Mouse (Mus musculus) neural tube, embryonic 14.5 days (tissue): ENCODE measurements at regions not wholly inside any gene's neighbourhood (a gene's known extent, or its start where the extent isn't known, plus 50 kb on each side); places are given as distances from the start of the nearest gene placed in this dataset.

ENCODE experiments used
- ATAC-seq: fragments of 200-750 bp; cut with Nextera tagmentation; 2 replicates; pipeline ENCODE4 v1.8.0; 2017; ENCODE audit warnings: low read depth, mild to moderate bottlenecking, moderate TSS enrichment, moderate library complexity
- H3K27ac ChIP-seq: fragments of 300-500 bp; sonication (generic); 2 replicates; pipeline ENCODE4 v1.5.1; 2014; ENCODE audit warnings: low read depth, mild to moderate bottlenecking, control low read depth, low read length, moderate library complexity, mixed read lengths
- H3K27me3 ChIP-seq: fragments of 300-500 bp; sonication (generic); 2 replicates; pipeline ENCODE4 v1.6.1; 2014; ENCODE audit warnings: low read length; ENCODE audit not compliant: control insufficient read depth, insufficient read depth
- H3K36me3 ChIP-seq: fragments of 300-500 bp; sonication (generic); 2 replicates; pipeline ENCODE4 v1.6.1; 2014; ENCODE audit warnings: low read length, mixed read lengths; ENCODE audit not compliant: control insufficient read depth, insufficient read depth
- H3K4me1 ChIP-seq: fragments of 300-500 bp; sonication (generic); 2 replicates; pipeline ENCODE4 v1.6.1; 2014; ENCODE audit warnings: low read length; ENCODE audit not compliant: control insufficient read depth, insufficient read depth
- H3K4me2 ChIP-seq: fragments of 300-500 bp; sonication (generic); 2 replicates; pipeline ENCODE4 v1.6.1; 2014; ENCODE audit warnings: mild to moderate bottlenecking, low read depth, low read length, control low read depth
- H3K4me3 ChIP-seq: fragments of 300-500 bp; sonication (generic); 2 replicates; pipeline ENCODE4 v1.5.1; 2014; ENCODE audit warnings: low read depth, low read length, control low read depth, mixed read lengths
- H3K9ac ChIP-seq: fragments of 300-500 bp; sonication (generic); replicated peaks from 2 replicates; pipeline ENCODE4 v1.6.1; 2014; ENCODE audit warnings: low read depth, mild to moderate bottlenecking, control low read depth, low read length, mixed read lengths
- H3K9me3 ChIP-seq: fragments of 300-500 bp; sonication (generic); 2 replicates; pipeline ENCODE4 v1.6.1; 2016; ENCODE audit warnings: low read length; ENCODE audit not compliant: control insufficient read depth
- WGBS: fragments of 180-500 bp; shearing (Covaris S2); extraction: QIAGEN DNeasy Blood & Tissue Kit; methylation state at CpG from one replicate; pipeline ENCODE4 v1.1.7; 2014; 5-methylcytosine and 5-hydroxymethylcytosine counted together

DNA sequence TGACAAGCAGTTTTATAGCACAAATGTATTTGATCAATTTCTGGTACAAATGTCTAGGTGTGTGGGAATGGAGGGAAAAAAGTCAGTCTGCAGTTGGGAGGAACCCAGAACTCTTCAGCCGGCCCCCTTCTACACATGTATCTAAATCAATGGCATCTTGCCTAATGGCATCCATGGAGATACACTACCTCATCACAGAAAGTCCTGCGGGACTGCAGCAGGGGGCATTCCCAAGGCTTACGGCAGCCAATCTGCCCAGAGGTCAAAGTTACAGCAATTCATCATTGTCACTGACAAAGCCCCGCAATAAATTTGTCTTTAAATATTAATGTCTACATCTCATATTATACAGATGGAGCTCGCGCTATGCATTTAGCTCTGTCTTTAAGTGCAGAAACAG, 135.7 kb upstream of the Arhgap5 start:
- peak; percentile 46; the same call in 1 of the 2 replicates for ATAC-seq

DNA sequence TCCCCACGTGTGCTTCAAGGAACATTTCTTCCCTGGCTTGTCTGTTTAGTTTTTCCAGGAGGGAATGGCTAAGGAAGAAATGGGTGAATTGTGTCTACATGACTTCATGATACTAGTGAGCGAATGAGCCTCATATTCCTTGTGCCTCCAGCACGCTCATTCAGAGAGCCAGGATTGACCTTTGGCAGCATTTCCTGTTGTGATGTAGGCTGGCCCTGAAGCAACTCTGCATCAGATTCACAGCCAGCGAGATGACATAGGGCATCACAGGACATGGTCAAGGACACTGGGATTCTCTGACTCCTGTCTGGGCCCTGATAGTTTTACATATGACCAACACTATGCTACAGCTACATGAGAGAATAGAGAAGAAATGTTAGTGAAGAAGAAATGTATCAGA, 135.3 kb upstream of the Arhgap5 start:
- WGBS = 64% methylated on average over 4 of the region's 4 CpGs
- no peak overlapping the region for H3K4me2 ChIP-seq
- H3K27ac ChIP-seq = no peak overlapping the region
- H3K36me3 ChIP-seq = no peaks in the 10 kb centered on the region
- no peaks in the 10 kb centered on the region for H3K4me1 ChIP-seq
- H3K4me3 ChIP-seq = no peak overlapping the region
- no peak overlapping the region for H3K9ac ChIP-seq
- no peaks in the 10 kb centered on the region for H3K27me3 ChIP-seq
- no peak for ATAC-seq
- no peaks in the 10 kb centered on the region for H3K9me3 ChIP-seq

More for the DNA sequence above, 135.7 kb upstream of the Arhgap5 start:
- Histone ChIP-seq H3K9ac (no peak overlapping the region), H3K27ac (no peak overlapping the region), H3K4me1 (no peaks in the 10 kb centered on the region), H3K4me2 (no peak overlapping the region), H3K9me3 (no peaks in the 10 kb centered on the region), H3K36me3 (no peaks in the 10 kb centered on the region), H3K4me3 (no peak overlapping the region), H3K27me3 (no peaks in the 10 kb centered on the region)
- 37% methylated on average over 6 of the region's 6 CpGs for WGBS

DNA sequence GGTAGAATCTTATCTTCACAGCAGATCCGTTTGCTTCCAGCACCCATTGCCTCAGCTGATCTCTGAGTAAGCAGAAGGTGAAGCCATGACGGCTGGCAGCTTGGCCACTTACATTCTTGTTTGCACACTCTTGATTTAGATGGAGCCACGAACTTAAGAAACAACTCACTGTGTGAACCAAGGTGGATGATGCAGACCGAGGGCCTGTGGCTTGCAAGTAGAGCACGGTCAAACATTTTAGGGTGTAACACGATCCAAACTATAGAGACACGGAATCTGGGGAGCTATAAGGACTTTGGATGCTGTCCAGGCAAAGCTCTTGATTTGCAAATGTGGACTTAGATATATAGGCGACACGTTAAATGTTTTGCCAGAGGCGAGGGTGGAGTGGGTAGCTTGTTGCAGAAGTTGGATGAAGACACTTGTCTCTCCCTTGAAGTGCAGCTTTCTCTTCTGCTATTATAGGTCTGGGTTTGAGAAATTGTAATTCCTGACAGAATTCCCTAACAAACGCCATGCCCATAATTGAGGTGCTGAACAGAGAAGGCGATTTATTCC, 133.5 kb upstream of the Arhgap5 start:
- H3K9me3 ChIP-seq = no peaks in the 10 kb centered on the region
- no peaks in the 10 kb centered on the region for H3K4me1 ChIP-seq
- H3K36me3 ChIP-seq = no peaks in the 10 kb centered on the region
- H3K27ac ChIP-seq = no peak overlapping the region
- 76% methylated on average over 12 of the region's 12 CpGs for WGBS
- ATAC-seq = no peak
- no peak overlapping the region for H3K9ac ChIP-seq
- H3K4me2 ChIP-seq = no peak overlapping the region
- no peak overlapping the region for H3K4me3 ChIP-seq
- H3K27me3 ChIP-seq = no peaks in the 10 kb centered on the region

DNA sequence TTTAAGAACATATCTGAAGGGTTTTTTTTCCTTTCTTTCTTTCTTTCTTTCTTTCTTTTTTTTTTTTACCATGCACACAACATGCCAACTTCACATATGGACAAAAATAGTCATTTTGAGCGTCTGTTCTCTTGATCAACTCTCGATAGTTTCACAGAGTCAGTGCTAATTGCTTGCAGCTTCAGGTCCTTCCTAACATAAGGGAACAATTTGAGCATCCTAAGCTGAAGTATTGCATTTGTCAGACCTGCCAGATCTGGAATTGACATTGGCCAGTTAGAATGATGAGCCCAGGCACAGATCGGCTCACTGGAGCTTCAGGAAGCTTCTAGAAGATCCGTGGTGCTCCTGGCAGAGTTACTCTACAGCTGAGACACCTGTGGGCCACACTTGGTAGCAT, 128.7 kb upstream of the Arhgap5 start:
- H3K9ac ChIP-seq = no peak overlapping the region
- H3K36me3 ChIP-seq = no peaks in the 10 kb centered on the region
- WGBS = 89% methylated on average over 4 of the region's 4 CpGs
- H3K27me3 ChIP-seq = no peaks in the 10 kb centered on the region
- 0 out of 2 replicates have a peak, but pooled peaks cover 2% of the 10 kb centered on the region for H3K4me1 ChIP-seq
- H3K4me2 ChIP-seq = no peak overlapping the region
- no peak overlapping the region for H3K27ac ChIP-seq
- no peak overlapping the region for H3K4me3 ChIP-seq
- ATAC-seq = no peak
- no peaks in the 10 kb centered on the region for H3K9me3 ChIP-seq

DNA sequence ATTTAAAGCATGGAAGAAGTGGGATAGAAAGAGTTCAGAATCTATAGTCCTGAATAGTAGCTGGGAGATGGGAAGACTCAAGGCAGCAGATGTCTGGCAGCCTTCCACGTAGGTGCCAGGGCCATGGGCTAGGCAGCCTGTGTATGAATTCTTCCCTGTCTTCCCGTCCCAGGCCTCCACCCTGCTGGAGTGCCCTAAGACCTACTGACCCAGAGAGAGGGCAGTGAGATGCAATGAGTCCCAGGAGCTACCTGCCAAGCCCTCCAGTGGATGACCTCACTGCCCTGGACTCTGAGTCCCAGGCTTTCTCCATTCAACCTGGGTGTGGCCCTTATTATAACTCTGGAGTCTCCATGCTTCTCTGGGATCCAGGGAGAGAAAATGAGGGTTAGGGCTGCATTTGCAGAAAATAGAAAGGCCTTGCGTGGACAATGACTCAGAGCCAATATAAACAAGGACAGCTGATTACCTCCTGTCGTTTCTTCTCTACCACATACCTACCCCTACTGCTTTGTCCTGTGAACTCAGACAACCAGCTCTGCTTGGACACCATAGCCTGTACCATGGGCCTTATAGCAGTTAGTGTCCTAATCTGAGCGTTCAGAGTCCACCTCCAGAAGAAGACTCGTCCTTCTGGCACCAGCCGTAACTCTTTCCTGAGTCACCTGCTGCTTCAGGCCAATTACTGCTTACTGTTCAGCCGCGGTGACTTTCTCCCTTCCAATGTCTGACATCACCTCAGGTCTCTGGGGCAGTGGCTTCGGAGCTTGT, 126.9 kb upstream of the Arhgap5 start:
- no peak overlapping the region for H3K4me2 ChIP-seq
- H3K4me3 ChIP-seq = no peak overlapping the region
- H3K9me3 ChIP-seq = no peaks in the 10 kb centered on the region
- H3K27me3 ChIP-seq = no peaks in the 10 kb centered on the region
- ATAC-seq = no peak
- H3K36me3 ChIP-seq = no peaks in the 10 kb centered on the region
- no peak overlapping the region for H3K9ac ChIP-seq
- no peak overlapping the region for H3K27ac ChIP-seq
- 69% methylated on average over 10 of the region's 10 CpGs for WGBS
- peaks cover 10% of the 10 kb centered on the region; the same call in 1 of the 2 replicates for H3K4me1 ChIP-seq

DNA sequence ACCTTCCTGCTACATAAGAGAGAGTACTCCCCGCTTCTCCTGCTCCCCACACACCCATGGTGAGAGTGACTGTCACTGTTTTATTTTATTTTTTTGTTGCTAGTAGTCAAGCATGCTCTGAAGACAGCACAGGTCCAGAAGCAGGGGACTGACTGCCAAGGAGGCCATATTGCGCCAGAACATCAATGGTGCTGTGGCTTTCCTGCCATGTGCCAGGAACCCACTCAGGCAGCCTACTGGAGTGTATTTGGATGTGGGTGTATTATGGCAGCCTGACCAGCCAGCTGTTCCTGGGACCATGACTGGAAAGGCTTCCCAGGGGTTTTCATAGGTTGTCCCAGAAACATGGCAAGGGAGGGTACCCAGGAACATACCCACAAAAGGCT, 126.3 kb upstream of the Arhgap5 start:
- no peaks in the 10 kb centered on the region for H3K27me3 ChIP-seq
- H3K36me3 ChIP-seq = no peaks in the 10 kb centered on the region
- no peak for ATAC-seq
- H3K9me3 ChIP-seq = no peaks in the 10 kb centered on the region
- H3K4me1 ChIP-seq = peaks cover 16% of the 10 kb centered on the region; the same call in 1 of the 2 replicates
- 91% methylated on average over 2 of the region's 2 CpGs for WGBS
- H3K4me3 ChIP-seq = no peak overlapping the region
- no peak overlapping the region for H3K9ac ChIP-seq
- no peak overlapping the region for H3K4me2 ChIP-seq
- H3K27ac ChIP-seq = no peak overlapping the region

DNA sequence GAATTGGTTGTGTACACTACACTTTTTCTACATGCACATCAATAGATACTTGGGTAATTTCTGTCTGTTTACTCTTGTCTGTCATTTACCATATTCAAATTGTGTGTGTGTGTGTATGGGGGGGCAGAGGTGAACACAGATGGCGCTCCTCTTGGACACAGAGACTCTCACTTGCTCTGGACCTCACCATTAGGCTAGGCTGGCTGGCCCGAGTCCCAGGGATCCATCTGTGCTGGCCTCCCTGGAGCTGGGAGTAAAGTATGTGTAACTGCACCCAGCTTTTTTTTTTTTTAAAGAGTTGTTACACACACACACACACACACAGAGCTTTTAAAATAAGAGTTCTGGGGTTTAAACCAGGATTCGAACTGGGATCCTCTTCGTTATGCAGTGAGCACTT, 124.5 kb upstream of the Arhgap5 start:
- ATAC-seq = no peak
- Histone ChIP-seq H3K27me3 (no peaks in the 10 kb centered on the region), H3K4me2 (no peak overlapping the region), H3K4me1 (peaks cover 19% of the 10 kb centered on the region; the same call in 1 of the 2 replicates), H3K4me3 (no peak overlapping the region), H3K9me3 (no peaks in the 10 kb centered on the region), H3K36me3 (no peaks in the 10 kb centered on the region), H3K27ac (no peak overlapping the region), H3K9ac (no peak overlapping the region)
- WGBS = 78% methylated on average over 4 of the region's 4 CpGs

DNA sequence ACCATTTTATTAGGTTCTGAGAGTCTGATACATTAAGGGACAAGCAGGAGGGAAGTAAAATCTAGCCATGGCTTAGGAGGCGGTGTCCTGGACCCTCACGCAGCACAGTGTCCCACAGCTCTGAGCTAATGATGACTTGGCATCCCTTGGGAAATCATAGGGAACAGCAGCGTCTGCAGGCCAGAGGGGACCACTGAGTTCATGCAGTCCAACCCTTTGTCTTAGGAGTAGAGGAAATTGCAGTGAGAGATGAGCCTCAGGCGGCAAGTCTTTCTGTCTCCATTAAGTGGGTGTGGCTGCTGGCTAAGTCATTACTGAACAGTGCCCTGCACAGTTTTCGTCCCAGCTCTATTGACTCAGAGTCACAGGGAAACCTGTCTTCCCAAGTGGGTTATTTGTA, 123.8 kb upstream of the Arhgap5 start:
- no peak overlapping the region for H3K27ac ChIP-seq
- ATAC-seq = peak; percentile 57; the same call in 1 of the 2 replicates
- 21% methylated on average over 5 of the region's 5 CpGs for WGBS

DNA sequence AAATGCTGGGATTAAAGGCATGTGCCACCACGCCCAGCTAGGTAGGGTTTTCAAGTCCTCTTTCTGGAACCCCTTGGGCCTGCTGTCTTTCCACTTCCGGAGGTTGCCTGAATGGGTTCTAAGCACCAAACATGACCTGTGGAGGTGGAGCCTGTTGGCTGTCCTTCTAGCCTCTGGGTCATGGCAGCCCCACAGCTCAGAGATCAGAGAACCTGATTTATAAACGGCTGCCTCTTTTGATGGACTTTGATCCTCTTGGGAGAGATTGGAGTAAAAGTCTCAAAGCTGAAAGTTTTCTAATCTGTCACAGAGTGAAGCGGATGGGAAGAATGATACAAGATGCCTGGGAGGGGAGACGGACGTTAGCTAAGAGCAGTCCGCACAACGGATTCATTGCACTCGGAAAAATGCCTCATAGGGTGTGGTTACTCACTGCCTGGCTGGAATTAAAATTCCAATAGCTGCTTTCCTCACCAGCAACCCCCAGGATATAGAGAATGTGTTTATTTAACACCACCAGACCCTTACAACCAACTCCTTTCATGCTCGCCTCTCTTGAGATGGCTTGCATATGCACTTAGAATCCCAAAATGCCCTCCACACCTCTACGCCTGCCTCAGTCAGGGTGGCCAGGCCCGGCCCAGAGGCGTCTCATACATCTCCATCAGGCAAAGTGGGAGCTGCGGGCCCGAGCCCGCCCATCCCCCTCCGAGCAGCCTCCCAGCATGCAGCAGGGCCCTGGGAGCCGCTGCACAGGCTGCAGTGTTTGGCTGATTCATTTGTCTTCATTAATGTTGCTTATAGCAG, 122.4 kb upstream of the Arhgap5 start:
- ATAC-seq = peak; percentile 83
- H3K9ac ChIP-seq = no peak overlapping the region
- H3K36me3 ChIP-seq = no peaks in the 10 kb centered on the region
- no peaks in the 10 kb centered on the region for H3K27me3 ChIP-seq
- no peak overlapping the region for H3K27ac ChIP-seq
- no peaks in the 10 kb centered on the region for H3K9me3 ChIP-seq
- no peak overlapping the region for H3K4me2 ChIP-seq
- H3K4me1 ChIP-seq = peaks cover 19% of the 10 kb centered on the region; the same call in 1 of the 2 replicates
- WGBS = 42% methylated on average over 18 of the region's 18 CpGs
- no peak overlapping the region for H3K4me3 ChIP-seq

More for the DNA sequence above, 123.8 kb upstream of the Arhgap5 start:
- Histone ChIP-seq H3K4me1 (peaks cover 19% of the 10 kb centered on the region; the same call in 1 of the 2 replicates), H3K4me2 (no peak overlapping the region), H3K36me3 (no peaks in the 10 kb centered on the region), H3K4me3 (no peak overlapping the region), H3K9ac (no peak overlapping the region), H3K27me3 (no peaks in the 10 kb centered on the region), H3K9me3 (no peaks in the 10 kb centered on the region)
